Mouse (Mus musculus) c-Kit-positive CD71-positive TER-119-positive erythroid progenitor cells, embryonic 14.5 days (primary cell): ENCODE measurements around the gene Nos1ap.

Source experiments
- DNase-seq: peaks from one replicate; pipeline ENCODE4 v3.0.0-alpha.2; 2013; ENCODE audit warnings: low spot score

The Nos1ap gene

DNA sequence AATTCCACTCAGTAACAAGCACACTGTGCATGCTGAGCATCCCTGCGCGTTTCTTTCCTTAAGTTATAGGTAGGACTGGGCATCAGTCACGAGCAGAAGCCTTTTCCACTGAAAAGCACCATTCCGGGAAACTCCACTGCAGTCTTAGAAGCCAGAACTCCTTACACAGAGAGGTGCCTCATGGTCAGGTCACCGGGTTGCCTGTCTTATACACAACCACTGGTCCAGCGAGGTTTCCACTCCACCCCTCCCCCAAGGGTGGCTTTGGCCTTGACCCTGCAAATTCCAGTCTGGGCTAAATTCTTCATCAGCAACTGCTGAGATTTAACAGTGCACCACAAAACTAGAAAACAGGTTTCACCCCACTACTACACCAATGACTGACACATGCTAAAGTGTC is 1.3 kb downstream of the Nos1ap start:
- DNase-seq, result no peak

DNA sequence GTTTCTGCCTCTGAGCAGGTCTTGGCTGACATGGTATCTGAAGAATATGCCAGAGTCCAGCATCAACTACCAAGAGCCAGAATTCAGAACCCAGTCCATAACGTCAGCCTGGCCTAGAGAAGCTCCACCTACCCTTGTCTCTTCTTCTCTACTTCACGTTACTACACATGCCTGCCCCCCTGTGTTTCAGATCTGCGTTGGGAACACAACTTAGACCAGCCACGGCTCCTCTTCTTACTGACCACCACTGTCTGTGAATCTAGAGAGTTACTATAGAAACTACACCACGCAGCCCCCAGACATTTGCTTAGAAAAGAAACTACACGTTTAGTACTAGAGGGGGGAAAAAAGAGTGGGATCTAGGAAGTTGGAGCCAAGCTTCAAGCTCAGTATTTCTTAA is 2.9 kb downstream of the Nos1ap start:
- no peak for DNase-seq

DNA sequence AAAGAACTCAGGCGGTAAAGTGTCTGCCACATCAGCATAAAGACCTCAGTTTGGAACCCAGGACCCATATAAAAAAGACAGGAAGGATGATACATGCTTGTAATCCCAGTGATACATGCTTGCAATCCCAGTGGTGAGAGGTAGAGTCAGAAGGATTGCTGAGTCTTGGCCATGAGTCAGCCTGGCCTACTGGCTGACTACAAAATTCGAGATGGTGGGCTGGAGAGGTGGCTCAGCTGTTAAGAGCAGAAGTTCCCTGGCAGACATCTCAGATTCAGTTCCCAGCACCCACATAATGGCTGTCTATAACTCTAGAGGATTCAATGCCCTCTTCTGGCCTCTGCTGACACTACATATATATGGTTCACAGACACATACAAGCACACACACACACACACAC is 5.7 kb downstream of the Nos1ap start:
- no peak for DNase-seq

DNA sequence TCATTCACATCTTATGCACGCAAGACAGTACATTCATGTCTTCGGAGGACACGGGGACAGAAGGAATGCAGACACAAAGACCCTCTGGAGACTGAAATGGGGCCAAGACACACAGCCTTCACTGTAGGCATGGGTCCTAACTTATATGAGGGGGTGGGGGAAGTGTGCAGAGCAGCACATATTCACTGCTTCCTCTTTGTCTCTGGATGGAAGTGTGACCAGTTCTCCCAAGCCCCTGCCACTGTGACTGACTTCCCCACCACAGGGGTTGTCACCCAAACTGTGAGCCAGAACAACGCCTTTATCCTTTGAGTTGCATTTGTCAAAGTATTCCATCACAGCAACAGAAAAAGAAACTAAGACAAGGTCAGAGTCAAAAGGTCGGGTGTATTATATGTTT is 7.3 kb downstream of the Nos1ap start:
- no peak for DNase-seq

DNA sequence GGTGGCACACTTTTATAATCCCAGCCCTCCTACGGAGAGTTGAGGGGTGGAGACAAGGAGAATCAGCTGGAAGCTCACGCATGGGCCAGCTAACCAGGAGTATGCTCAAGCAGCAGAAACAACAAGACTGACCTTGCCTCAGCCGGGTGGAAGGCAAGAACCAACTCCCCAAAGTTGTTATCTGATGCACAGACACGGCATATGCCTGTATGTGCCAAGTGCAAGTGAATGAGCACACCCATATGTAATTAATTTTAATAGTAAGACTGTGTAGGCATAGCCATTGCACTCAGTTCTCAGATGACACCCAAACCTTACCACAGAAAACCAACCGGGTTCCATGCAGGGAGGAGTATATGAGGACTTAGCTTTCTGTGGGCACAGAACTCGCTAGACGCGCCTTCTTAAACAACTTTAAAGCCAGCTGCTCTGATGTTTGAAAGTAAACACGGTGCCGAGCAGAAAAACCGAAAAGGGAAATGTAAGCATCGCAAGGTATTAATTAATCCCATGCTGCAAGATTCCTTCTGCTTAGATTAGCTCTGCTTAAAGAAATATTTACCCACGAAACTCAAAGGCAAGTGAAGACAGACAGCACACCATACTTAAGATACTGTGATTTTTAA is 9.1 kb downstream of the Nos1ap start:
- DNase-seq, result no peak

DNA sequence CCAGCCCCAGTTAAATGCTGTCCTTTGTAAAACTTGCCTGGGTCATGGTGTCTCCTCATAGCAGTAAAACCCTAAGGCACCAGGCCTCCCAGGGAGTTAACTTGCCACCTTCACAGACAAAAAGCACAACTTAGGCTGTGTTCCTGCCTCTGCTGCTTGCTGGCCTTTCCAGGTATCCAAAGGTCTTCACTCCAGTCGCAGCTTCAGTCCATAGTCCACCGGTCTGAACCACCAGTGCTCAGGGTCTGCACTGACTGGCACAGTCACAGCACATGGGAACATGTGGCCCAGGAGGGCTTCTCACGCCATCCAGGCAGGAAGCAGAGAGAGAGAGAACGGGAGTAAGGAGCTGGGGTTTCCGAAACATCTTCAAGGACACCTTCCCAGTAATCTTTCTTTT is 10.2 kb downstream of the Nos1ap start:
- no peak for DNase-seq

DNA sequence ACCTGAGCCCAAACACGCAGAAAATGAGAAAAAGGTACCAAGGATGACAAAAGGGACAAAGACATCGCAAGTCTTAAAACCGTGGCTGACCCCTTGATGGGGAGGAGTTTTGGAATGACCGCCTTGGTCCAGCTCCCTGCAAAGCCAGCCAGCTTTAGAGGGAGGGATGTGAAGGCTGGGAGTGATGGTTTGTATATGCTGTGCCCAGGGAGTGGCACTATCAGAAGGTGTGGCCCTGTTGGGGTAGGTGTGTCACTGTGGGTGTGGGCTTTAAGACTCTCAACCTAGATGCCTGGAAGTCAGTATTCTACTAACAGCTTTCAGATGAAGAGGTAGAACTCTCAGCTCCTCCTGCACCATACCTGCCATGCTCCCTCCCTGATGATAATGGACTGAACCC is 10.6 kb downstream of the Nos1ap start:
- DNase-seq, result no peak

DNA sequence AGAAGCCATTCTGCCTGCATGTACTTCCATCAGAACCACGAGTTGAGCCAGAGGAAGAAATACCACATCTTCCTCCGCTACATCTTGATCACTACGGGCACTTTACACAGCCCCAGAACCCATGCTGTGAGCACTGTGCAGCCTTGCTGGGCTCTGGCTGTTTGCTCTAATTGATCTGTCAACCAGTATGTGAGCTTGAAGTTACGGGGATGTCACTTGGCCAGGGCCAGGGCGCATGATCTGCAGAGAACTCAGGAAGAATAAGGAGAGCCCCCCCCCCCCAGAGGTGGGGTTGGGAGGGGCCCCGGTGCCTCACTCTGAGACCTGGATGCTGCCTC is 13.0 kb downstream of the Nos1ap start:
- DNase-seq, result no peak

DNA sequence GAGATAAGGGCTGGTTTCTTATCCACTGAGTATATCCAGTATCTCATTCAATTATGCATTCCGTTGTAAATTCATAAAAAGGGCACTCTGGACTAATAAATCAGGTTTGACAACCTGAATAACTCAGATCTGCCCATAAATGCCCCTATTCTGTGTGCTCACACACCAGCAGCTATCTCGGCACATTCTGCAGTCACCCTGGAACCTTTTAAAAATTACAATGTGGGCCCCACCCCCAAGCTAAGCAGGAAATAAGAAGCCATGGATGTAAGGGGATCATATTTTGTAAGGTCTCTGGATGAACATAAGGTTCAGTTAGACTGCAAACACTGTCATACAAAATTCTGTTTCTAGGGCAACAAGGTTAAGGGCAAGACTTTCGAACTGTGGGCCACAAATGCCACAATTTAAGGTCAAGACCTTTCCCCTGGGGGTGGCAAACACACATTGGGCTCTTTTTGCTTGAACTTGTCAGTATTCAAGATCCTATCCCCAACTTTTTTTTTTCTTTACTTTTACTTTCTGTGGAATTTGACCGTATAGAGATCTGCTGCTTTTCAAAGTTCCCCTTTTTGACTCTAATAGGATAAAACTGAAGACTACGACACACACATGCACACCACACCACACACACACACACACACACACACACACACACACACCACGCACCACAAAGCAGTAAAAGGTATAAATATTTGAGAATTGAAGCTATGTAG is 13.5 kb downstream of the Nos1ap start:
- DNase-seq, result no peak

DNA sequence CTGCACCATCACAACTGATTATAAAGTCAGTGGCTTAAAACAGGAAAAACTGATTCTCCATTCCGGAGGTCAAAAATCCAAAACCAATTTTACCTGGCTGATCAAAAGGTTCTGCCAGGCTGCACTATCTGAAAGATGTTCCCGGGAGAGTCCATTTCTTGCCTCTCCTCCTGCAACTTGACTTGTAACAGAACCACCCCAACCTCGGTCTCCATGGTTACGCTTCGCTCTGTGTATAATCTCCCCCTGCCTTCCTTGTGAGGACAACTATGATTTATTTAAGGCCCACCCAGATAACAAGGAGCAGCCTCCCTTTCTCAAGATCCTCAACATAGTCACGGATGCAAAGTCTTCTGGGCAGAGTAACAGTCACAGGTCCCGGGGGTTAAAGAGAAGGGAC is 16.5 kb downstream of the Nos1ap start:
- no peak for DNase-seq

DNA sequence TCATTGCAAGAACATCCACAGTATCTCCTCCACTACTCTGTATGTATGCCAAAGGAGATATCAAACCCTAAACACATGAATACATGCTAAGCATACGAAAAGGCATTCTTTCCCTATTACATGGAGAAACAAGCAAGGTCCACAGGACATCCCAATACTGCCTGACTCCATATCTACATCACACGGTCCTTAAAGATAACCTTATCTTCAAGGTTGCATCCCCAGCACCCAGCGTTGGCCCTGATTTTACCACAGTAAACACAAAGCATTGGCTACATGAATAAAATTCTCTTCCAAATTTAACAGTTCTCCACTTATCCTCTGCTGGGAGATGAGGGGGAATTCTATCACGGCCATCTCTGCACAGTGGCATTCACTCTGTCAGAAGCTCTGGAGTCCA is 22.7 kb downstream of the Nos1ap start:
- DNase-seq, result no peak

DNA sequence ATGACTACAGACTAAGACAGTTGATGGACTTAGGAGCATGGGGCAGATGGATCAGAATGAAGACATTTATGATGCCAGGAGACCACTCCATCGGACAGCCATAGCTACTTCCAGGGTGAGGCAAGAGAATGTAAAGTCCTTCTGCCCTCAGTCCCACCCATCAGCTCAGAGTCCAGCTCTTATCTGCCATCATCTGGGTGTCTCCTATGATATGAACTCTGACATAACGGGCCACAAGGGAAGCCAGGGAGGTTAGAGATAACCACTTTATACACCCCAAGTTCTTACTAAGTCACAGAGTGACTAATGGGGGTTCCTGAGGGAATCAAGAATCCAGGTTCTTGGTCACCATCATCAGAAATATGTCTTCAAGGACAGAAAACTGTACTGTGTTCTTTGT is 23.1 kb downstream of the Nos1ap start:
- DNase-seq, result no peak

DNA sequence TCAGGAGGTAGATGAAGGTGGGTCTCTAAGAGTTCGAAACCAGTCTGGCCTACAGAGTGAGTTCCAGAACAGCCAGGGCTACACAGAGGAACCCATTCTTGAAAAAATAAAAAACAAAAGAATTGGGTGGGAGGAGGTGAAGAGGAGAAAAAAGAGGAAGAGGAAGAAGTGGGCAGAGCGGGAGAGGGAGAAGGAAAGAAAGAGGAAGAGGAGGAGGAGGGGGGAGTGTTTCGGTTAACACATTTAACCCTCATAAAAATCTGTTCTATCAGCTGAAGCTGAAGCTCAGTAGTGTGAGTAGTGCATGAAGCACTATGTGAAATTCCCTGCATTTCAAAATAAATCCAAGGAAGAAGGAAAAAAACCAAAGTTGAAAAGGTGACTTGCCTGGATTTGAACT is 24.7 kb downstream of the Nos1ap start:
- no peak for DNase-seq

DNA sequence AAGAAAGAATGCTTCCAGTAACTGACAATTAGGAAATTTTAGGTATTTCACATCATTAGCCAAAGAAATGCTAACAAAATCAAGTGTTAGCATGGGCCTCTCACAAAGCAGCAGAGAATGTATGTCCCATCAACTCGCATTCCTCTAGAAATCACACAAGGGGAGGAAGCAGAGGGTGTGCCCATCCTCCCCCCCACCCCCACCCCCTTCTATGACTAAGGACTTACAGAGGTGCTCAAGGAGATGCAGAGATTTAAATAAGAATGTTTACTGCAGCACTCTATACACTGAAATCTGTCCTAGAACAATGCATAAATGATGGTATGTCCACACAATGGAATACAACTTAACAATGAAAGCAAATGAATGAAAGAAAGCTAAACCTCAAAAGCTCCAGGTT is 27.2 kb downstream of the Nos1ap start:
- DNase-seq, result no peak

DNA sequence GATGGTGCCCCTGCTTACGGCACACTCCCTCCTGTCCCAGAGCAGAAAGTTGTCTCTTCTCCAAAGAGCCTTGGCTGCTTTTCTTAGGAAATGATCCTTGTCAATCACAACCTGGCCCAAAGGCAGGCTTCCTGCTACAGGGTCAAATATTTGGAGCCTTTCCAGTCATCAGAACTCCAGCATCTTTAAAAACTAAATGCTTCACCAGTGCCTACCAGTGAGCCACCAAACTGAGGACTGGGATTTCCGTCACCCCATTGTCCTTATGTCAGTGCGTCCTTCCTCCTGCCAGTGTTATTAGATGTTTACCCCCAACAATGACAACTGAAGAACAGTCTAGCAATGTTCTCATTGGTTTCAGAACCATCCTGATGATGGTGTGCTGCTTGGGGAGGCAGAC is 28.9 kb downstream of the Nos1ap start:
- DNase-seq, result no peak

DNA sequence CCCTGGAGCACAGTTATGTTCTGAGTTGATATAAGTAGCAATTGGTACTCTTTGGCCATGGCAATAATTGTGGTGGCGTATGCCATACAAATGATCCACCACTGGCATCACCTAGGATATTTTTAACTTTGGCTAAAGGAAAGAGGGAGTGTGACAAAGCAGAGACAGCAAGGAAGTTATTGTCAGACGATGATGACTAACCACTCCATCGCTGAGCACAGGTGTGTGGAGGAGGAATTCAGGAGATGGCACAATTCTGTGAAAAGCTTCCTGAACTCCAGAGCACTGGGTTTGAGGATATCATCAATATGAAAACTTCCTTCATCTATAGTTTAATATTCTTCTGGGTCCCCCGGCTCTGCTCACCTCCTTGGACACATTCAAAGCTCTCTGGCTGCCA is 31.7 kb downstream of the Nos1ap start:
- DNase-seq, result no peak

DNA sequence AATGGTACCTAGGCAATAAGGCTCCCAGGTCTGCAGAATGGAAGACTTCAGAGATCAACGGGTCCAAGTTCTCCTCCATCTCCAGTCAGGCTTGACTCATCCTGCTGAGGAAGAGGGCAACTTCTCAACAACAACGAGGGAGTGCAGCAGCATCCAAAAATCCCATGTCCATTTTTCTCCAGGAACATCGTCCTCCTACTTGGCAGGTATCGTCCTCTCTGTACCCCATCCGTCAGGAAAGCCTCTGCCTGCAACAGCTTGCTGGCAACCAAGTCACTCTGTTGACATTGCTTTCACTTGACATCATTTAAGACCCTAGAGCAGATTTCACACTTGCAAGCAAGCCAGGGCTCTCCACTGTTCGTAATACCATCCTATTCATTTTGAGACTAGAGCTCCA is 33.0 kb downstream of the Nos1ap start:
- DNase-seq, result no peak

DNA sequence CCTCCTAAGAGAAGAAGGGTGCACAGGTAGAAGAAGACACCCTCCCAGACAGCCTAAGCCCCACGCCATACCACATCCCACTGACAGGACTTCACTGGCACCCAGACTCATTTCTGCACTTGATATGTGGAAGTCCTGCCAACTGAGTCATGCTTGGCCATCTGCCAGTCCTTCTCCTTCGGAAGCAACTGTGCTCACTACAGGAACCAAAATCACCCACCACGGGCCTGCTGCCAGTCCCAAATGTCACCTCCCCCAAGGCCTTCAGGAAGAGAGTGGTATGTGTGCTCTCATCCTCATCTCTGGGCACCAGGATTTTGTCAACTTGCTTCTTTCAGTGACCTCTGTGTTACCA is 34.7 kb downstream of the Nos1ap start:
- no peak for DNase-seq

DNA sequence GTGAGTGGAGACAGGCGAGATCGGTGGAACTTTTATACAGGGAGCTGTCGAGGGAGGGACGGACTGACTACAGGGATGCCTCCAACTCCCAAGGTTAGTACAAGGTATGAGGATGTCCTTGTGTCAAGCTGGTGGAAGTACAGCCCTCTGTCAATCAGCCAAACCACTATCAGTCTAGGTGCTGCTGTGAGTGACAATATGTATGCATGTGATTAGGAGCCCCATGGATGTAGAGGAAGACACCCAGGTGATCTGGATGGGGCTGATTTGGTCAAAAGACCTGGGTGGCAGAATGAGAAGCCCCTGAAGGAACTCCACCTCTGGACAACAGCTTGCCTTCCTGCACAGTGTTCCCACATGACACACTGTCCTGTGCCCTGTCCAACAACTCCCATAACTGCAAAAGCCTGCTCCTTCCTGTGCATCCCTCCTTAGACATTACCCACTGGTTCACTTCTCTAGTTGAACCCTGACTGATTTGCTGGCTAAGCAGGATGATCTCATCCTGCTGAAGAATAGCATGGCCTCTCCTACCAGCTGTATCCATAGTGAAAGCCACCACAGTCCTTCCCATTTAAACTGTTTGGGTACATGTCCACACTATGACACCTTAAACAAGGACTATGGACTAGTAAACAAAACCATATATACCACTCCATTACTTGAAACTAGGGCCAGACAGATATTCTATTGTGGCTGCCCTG is 35.3 kb downstream of the Nos1ap start:
- DNase-seq, result no peak

DNA sequence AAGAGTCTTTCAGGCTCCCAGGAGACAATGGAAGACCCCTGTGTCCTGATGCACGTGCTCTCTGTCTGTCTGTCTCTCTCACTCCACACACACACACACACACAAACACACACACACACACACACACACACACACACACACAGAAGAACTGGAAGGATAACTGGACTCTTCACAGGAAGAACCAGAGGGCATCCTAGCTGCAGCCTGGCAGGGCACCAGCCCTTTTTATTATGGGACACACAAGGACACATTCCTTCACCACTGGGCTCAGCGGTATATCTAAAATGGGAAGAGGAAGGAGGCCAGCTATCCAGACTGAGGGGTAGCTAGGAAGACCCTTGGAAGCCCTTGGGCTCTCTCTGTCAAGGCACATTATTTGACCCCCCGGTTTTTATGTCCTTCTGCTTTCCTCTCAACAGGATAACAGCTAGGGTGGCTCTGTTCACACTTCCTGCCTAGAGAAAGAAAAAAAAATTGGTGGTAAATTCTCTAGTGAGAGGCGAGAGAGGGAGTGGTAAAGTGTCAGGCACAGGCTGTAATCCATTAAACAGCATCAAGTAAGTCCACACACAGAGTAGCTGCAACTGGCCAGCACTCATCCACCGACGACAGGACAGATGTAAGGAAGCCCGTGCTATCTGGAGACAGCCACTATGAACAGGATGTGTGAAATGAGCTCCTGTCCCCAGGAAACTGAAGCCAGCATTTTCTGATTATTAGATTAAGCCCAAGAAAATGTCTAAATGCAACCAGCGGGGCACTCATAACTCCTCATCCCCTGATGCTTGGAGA is 38.8 kb downstream of the Nos1ap start:
- no peak for DNase-seq

DNA sequence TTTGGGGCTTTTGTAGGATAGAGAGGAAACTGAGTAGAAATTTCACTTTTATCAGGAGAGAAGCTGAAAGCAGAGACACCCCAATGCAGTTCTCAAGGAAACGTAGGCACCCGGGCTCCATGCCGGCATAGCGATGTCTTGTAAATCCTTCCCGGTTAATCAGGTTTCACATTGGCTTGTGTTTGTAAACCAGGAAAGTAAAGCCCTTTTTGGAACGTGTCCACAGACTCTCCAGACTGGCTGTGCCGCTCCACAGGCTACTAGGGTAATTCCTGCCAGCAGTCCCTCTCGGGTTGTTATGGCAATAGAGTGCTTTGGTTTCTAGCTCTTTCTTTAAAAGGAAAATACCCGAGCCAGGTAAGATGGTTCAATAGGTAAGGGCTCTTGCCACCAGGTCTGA is 40.6 kb downstream of the Nos1ap start:
- no peak for DNase-seq

DNA sequence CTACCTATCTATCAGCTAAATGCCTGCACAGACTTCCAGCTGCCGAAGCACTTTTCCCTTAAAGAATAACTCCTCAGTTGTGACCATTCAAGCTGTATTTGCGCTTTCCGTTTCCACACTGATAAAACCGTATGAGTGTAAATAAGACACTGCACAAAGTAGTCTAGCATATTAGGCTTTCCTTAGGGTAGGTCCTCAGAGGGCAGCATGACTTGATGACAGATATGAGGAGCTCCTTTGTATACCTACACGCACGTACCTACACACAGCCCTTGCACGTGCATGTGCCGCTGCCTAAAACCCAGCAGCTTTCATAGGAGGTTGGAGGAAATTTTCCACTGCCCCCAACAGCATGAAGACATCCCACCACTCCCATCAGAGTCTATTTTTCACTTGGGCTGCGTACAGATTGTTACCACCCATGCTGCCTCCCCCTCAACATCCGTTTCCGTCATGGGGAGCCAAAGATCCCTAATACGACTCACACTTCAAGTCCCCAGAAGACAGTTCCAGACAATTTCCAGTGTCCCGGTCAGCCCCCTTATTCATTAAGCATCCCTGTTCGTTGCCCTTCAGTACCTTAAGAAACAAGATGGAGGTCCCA is 41.4 kb downstream of the Nos1ap start:
- no peak for DNase-seq

DNA sequence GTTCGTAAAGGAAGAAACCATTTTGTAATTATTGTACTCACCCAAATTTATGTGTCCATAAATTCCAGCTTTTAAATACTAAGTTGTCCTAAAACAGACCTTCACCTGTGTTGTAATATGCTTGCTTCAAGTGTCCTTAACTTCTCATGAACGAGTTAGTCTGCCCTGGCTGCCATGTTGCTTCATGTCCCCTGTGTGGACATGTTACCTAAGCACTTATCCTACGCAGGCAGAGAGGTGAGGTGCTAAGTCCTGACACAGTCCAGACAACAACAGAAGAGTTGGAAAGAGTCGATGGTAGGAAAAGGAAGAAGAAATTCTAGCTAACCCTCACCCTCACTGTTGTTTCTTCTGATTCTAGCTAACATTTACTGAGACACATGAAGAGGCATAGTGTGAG is 43.4 kb downstream of the Nos1ap start:
- DNase-seq, result no peak
